Mouse (Mus musculus) duodenum, adult 2 months (tissue): ENCODE data around the gene Ak5. TPM values are rescaled to one million over a fixed set of nuclear protein-coding genes. Genes with fewer than 3 reads are reported as not detected.

Experiments used
- polyA plus RNA-seq: library from polyadenylated mRNA; depleted of rRNA; stranded (reverse); fragments of >200 nt; gene quantifications from 2 replicates; pipeline ENCODE4 v1.2.3, GENCODE M21; 2012; ENCODE audit warnings: low replicate concordance; rRNA removed

Gene Ak5
- polyA plus RNA-seq: 0.20 TPM in 1 of 2 replicates, not detected in the other

DNA sequence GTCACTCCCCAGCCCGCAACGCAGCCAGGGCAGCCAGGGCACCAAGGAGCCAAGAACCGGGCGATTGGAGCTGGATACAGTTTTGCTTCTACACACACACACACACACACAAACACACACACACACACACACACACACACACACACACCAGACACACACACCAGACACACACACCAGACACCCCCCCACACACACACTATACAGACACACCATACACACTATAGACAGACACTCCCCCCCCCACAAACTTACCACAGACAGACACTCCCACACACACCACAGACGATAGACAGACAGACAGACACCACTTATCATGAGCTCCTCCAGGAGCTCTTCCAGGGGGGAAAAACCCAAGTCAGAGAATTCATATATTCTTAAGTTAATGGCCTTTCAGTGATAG lies at the start of gene Ak5:
Gene Ak5 (minus strand): TSS at position 122 of the 400 bp plus-strand sequence.

GRCm38 (mm10) chr3:152713991-152714902 lies 46.1 kb upstream of the Ak5 start, which contains the start of gene Pigk:
Gene Pigk (plus strand): TSS chr3:152714100.

Other genes starting within 250 kb of the Ak5 start
- gene Pigk, start 45.7 kb upstream of the Ak5 start, polyA plus RNA-seq: 2.7 and 6.2 TPM in 2 replicates